In genomic region chr12:16378501-16378900, GRCm38 (mm10) we compare ENCODE assay signal across 18 mouse cellular contexts.
"Had no signal": no experiment of that assay in that cellular context is flagged by ENCODE, and none has a peak within 500 bp of the region (broad histone marks: within the 10 kb centered on the region; RNA-seq: fewer than 3 reads in every experiment).

No protein-coding gene starts in this region.

- ATAC-seq: midbrain, embryonic 16.5 days had no signal

- H3K27me3 ChIP-seq: midbrain, embryonic 12.5 days; neural tube, embryonic 12.5 days; stomach, embryonic 15.5 days had no signal

- H3K27ac ChIP-seq: liver, embryonic 14.5 days; midbrain, embryonic 10.5 days; midbrain, embryonic 12.5 days; neural tube, embryonic 12.5 days; stomach, embryonic 15.5 days; stomach, postnatal 0 days had no signal

- H3K9ac ChIP-seq: liver, embryonic 14.5 days; lung, embryonic 14.5 days; midbrain, embryonic 12.5 days; neural tube, embryonic 12.5 days; stomach, embryonic 15.5 days had no signal

- H3K4me3 ChIP-seq: midbrain, embryonic 10.5 days; midbrain, embryonic 12.5 days; myocyte; neural tube, embryonic 12.5 days; stomach, embryonic 15.5 days had no signal

- H3K4me2 ChIP-seq: lung, embryonic 14.5 days; midbrain, embryonic 12.5 days; neural tube, embryonic 12.5 days; stomach, embryonic 15.5 days had no signal

- DNase-seq: lung, adult 18-20 months; lung, embryonic 14.5 days; lung, postnatal 10 days; lung, postnatal 4 days; midbrain, embryonic 14.5 days; right cerebral cortex, adult 18-20 months; right cerebral cortex, postnatal 14 days; thymus, adult 2 months; thymus, postnatal 25 days; thymus, postnatal 4 days had no signal

- H3K4me1 ChIP-seq: midbrain, embryonic 10.5 days; midbrain, embryonic 12.5 days; neural tube, embryonic 12.5 days; stomach, embryonic 15.5 days had no signal

- H3K36me3 ChIP-seq: midbrain, embryonic 10.5 days; midbrain, embryonic 12.5 days; neural tube, embryonic 12.5 days; stomach, embryonic 15.5 days had no signal

- H3K9me3 ChIP-seq: midbrain, embryonic 10.5 days; midbrain, embryonic 12.5 days; neural tube, embryonic 12.5 days; stomach, embryonic 15.5 days had no signal
